In genomic region chr17:45545278-45545961, GRCm38 (mm10) we compare ENCODE assay signal across 9 mouse cellular contexts. TPM values are rescaled to one million over a fixed set of nuclear protein-coding genes. Genes with fewer than 3 reads are reported as not detected.
A peak's percentile ranks its signal among the peaks of the same experiment; 100 is the strongest.
DNase-seq lines count a peak whose midpoint lies in the region; ATAC-seq lines count a peak whose summit lies in the region.
"Had no signal": no experiment of that assay in that cellular context is flagged by ENCODE, and none has a peak within 500 bp of the region (broad histone marks: within the 10 kb centered on the region; RNA-seq: fewer than 3 reads in every experiment).

No protein-coding gene starts in this region.

- 5% methylated on average over 74 of the region's 74 CpGs for WGBS in liver, embryonic 11.5 days
- WGBS in intestine, embryonic 16.5 days, result 17% methylated on average over 74 of the region's 74 CpGs
- 11% methylated on average over 74 of the region's 74 CpGs for WGBS in neural tube, embryonic 14.5 days

- H3K36me3 ChIP-seq in liver, embryonic 11.5 days (ENCODE audit: control insufficient read depth, insufficient read depth, low read length), result no peaks in the 10 kb centered on the region
- no peaks in the 10 kb centered on the region for H3K36me3 ChIP-seq in intestine, embryonic 16.5 days (ENCODE audit: control insufficient read depth, insufficient read depth, low read length)
- peaks cover 19% of the 10 kb centered on the region for H3K36me3 ChIP-seq in neural tube, embryonic 14.5 days (ENCODE audit: control insufficient read depth, insufficient read depth, low read length)

- peaks cover 17% of the 10 kb centered on the region for H3K4me1 ChIP-seq in liver, embryonic 11.5 days (replicated peaks; ENCODE audit: control insufficient read depth, insufficient read depth, low read length)
- H3K4me1 ChIP-seq in intestine, embryonic 16.5 days (ENCODE audit: control insufficient read depth, insufficient read depth, low read length), result peaks cover 20% of the 10 kb centered on the region
- H3K4me1 ChIP-seq in neural tube, embryonic 14.5 days (ENCODE audit: control insufficient read depth, insufficient read depth, low read length), result peaks cover 21% of the 10 kb centered on the region

- H3K27ac ChIP-seq in liver, embryonic 11.5 days (ENCODE audit: low read depth, low read length), result no peak overlapping the region
- H3K27ac ChIP-seq in intestine, embryonic 16.5 days (ENCODE audit: low read length), result no peak overlapping the region
- no peak overlapping the region for H3K27ac ChIP-seq in neural tube, embryonic 14.5 days (ENCODE audit: low read depth, low read length)
- H3K27ac ChIP-seq: macrophage had no signal

- peaks cover 99% of the 10 kb centered on the region for H3K27me3 ChIP-seq in liver, embryonic 11.5 days (replicated peaks; ENCODE audit: control insufficient read depth, insufficient read depth, low read length)
- peaks cover 75% of the 10 kb centered on the region for H3K27me3 ChIP-seq in intestine, embryonic 16.5 days (replicated peaks; ENCODE audit: control insufficient read depth, insufficient read depth, low read length)
- H3K27me3 ChIP-seq in neural tube, embryonic 14.5 days (ENCODE audit: control insufficient read depth, insufficient read depth, low read length), result peaks cover 19% of the 10 kb centered on the region

- no peak for DNase-seq in liver, embryonic 11.5 days (ENCODE audit: low spot score)
- DNase-seq in liver, result no peak
- peak; percentile 52 for DNase-seq in embryo, embryonic 11 days
- no peak for DNase-seq in thymus, postnatal 36 days
- no peak for DNase-seq in gastrocnemius, postnatal 25 days

- no peak for ATAC-seq in liver, embryonic 11.5 days (replicated peaks; ENCODE audit: low FRiP score)
- ATAC-seq in intestine, embryonic 16.5 days, result no peak
- no peak for ATAC-seq in neural tube, embryonic 14.5 days (ENCODE audit: low read depth)
- ATAC-seq in CD4-positive, CD25-positive, alpha-beta regulatory T cell, adult 4 months, result no peak

- no peak overlapping the region for H3K9ac ChIP-seq in liver, embryonic 11.5 days (ENCODE audit: low read depth, low read length)
- H3K9ac ChIP-seq in intestine, embryonic 16.5 days (ENCODE audit: low read depth, low read length), result no peak overlapping the region
- H3K9ac ChIP-seq in neural tube, embryonic 14.5 days (replicated peaks; ENCODE audit: low read depth, low read length), result 0 out of 2 replicates have a peak overlapping the region, but pooled peaks have one; percentile 25

- H3K9me3 ChIP-seq in liver, embryonic 11.5 days (ENCODE audit: control insufficient read depth, low read length), result no peaks in the 10 kb centered on the region
- no peaks in the 10 kb centered on the region for H3K9me3 ChIP-seq in intestine, embryonic 16.5 days (ENCODE audit: control insufficient read depth, low read length)
- no peaks in the 10 kb centered on the region for H3K9me3 ChIP-seq in neural tube, embryonic 14.5 days (ENCODE audit: control insufficient read depth, low read length)

- H3K4me3 ChIP-seq in liver, embryonic 11.5 days (ENCODE audit: low read depth, low read length), result peak overlapping the region; percentile 31
- peak overlapping the region; percentile 29 for H3K4me3 ChIP-seq in intestine, embryonic 16.5 days (ENCODE audit: low read length)
- peak overlapping the region; percentile 5; the same call in 1 of the 2 replicates for H3K4me3 ChIP-seq in neural tube, embryonic 14.5 days (ENCODE audit: low read depth, low read length)

- peak overlapping the region; percentile 54 for H3K4me2 ChIP-seq in liver, embryonic 11.5 days
- H3K4me2 ChIP-seq in intestine, embryonic 16.5 days (ENCODE audit: low read depth, low read length), result peak overlapping the region; percentile 46
- peak overlapping the region; percentile 27 for H3K4me2 ChIP-seq in neural tube, embryonic 14.5 days (ENCODE audit: low read depth, low read length)

RNA-seq across cellular contexts. Expression of gene Tmem151b, which starts 4.1 kb away (rescaled TPM):
- polyA plus RNA-seq in liver, embryonic 11.5 days (2014; fragmentation: Nextera tagmentation; extraction: Ambion mirVana), result 1.2 and 1.4 TPM in 2 replicates
- polyA plus RNA-seq in intestine, embryonic 16.5 days (2015; fragmentation: Nextera tagmentation; extraction: Ambion mirVana), result 2.2 and 2.5 TPM in 2 replicates
- polyA plus RNA-seq in neural tube, embryonic 14.5 days (2014; fragmentation: Nextera tagmentation; extraction: Ambion mirVana), result 14.3 and 15.0 TPM in 2 replicates
- under 1 TPM; 0.15 to 0.35 TPM for polyA plus RNA-seq in CD4-positive, CD25-positive, alpha-beta regulatory T cell, adult 4 months (2017; shearing (Covaris generic))
- total RNA-seq in gastrocnemius, postnatal 25 days (2021), result not detected

RNA-seq across cellular contexts. Expression of gene Nfkbie, which starts 10.1 kb away (rescaled TPM):
- 2.5 and 3.0 TPM in 2 replicates for polyA plus RNA-seq in liver, embryonic 11.5 days (2014; fragmentation: Nextera tagmentation; extraction: Ambion mirVana)
- polyA plus RNA-seq in intestine, embryonic 16.5 days (2015; fragmentation: Nextera tagmentation; extraction: Ambion mirVana), result 5.0 and 5.5 TPM in 2 replicates
- polyA plus RNA-seq in neural tube, embryonic 14.5 days (2014; fragmentation: Nextera tagmentation; extraction: Ambion mirVana), result 4.2 and 4.9 TPM in 2 replicates
- 10 to 100 TPM; 33.1 to 48.1 TPM for polyA plus RNA-seq in CD4-positive, CD25-positive, alpha-beta regulatory T cell, adult 4 months (2017; shearing (Covaris generic))
- under 1 TPM; 0.48 to 0.69 TPM for total RNA-seq in gastrocnemius, postnatal 25 days (2021)

RNA-seq across cellular contexts. Expression of gene Slc35b2, which starts 18.3 kb away (rescaled TPM):
- polyA plus RNA-seq in liver, embryonic 11.5 days (2014; fragmentation: Nextera tagmentation; extraction: Ambion mirVana), result 110 and 116 TPM in 2 replicates
- 132 and 136 TPM in 2 replicates for polyA plus RNA-seq in intestine, embryonic 16.5 days (2015; fragmentation: Nextera tagmentation; extraction: Ambion mirVana)
- polyA plus RNA-seq in neural tube, embryonic 14.5 days (2014; fragmentation: Nextera tagmentation; extraction: Ambion mirVana), result 72.2 and 79.3 TPM in 2 replicates
- polyA plus RNA-seq in CD4-positive, CD25-positive, alpha-beta regulatory T cell, adult 4 months (2017; shearing (Covaris generic)), result 10 to 100 TPM; 27.6 to 39.0 TPM
- total RNA-seq in gastrocnemius, postnatal 25 days (2021), result 10 to 100 TPM; 17.5 to 21.5 TPM

RNA-seq across cellular contexts. Expression of gene Tcte1, which starts 22.2 kb away (rescaled TPM):
- polyA plus RNA-seq in liver, embryonic 11.5 days (2014; fragmentation: Nextera tagmentation; extraction: Ambion mirVana), result 0.14 and 0.23 TPM in 2 replicates
- polyA plus RNA-seq in intestine, embryonic 16.5 days (2015; fragmentation: Nextera tagmentation; extraction: Ambion mirVana), result 0.20 and 0.47 TPM in 2 replicates
- 3.2 and 4.2 TPM in 2 replicates for polyA plus RNA-seq in neural tube, embryonic 14.5 days (2014; fragmentation: Nextera tagmentation; extraction: Ambion mirVana)
- polyA plus RNA-seq in CD4-positive, CD25-positive, alpha-beta regulatory T cell, adult 4 months (2017; shearing (Covaris generic)), result not detected
- total RNA-seq in gastrocnemius, postnatal 25 days (2021), result not detected
- polyA plus RNA-seq: macrophage had no signal

RNA-seq across cellular contexts. Expression of gene Hsp90ab1, which starts 27.7 kb away (rescaled TPM):
- 1,837 and 1,887 TPM in 2 replicates for polyA plus RNA-seq in liver, embryonic 11.5 days (2014; fragmentation: Nextera tagmentation; extraction: Ambion mirVana)
- 1,309 and 1,475 TPM in 2 replicates for polyA plus RNA-seq in intestine, embryonic 16.5 days (2015; fragmentation: Nextera tagmentation; extraction: Ambion mirVana)
- 1,278 and 1,406 TPM in 2 replicates for polyA plus RNA-seq in neural tube, embryonic 14.5 days (2014; fragmentation: Nextera tagmentation; extraction: Ambion mirVana)
- polyA plus RNA-seq in CD4-positive, CD25-positive, alpha-beta regulatory T cell, adult 4 months (2017; shearing (Covaris generic)), result 1,000 to 10,000 TPM; 1,172 to 1,222 TPM
- total RNA-seq in gastrocnemius, postnatal 25 days (2021), result 100 to 1,000 TPM; 839 to 859 TPM
